Mouse (Mus musculus) lung, adult 2 months (tissue): ENCODE data around the gene S100pbp.

Experiments
- CTCF ChIP-seq: fragments of 200-500 bp; IDR thresholded peaks from 2 replicates; pipeline ENCODE4 v1.5.1; 2011; ENCODE audit warnings: mild to moderate bottlenecking, low read length, control low read depth; ENCODE audit not compliant: insufficient read depth
- POLR2A ChIP-seq: fragments of 200-500 bp; IDR thresholded peaks from 2 replicates; pipeline ENCODE4 v1.6.1; 2011; ENCODE audit warnings: low read depth, mild to moderate bottlenecking, control low read depth, low read length, borderline replicate concordance; ENCODE audit errors: extremely low read depth

DNA sequence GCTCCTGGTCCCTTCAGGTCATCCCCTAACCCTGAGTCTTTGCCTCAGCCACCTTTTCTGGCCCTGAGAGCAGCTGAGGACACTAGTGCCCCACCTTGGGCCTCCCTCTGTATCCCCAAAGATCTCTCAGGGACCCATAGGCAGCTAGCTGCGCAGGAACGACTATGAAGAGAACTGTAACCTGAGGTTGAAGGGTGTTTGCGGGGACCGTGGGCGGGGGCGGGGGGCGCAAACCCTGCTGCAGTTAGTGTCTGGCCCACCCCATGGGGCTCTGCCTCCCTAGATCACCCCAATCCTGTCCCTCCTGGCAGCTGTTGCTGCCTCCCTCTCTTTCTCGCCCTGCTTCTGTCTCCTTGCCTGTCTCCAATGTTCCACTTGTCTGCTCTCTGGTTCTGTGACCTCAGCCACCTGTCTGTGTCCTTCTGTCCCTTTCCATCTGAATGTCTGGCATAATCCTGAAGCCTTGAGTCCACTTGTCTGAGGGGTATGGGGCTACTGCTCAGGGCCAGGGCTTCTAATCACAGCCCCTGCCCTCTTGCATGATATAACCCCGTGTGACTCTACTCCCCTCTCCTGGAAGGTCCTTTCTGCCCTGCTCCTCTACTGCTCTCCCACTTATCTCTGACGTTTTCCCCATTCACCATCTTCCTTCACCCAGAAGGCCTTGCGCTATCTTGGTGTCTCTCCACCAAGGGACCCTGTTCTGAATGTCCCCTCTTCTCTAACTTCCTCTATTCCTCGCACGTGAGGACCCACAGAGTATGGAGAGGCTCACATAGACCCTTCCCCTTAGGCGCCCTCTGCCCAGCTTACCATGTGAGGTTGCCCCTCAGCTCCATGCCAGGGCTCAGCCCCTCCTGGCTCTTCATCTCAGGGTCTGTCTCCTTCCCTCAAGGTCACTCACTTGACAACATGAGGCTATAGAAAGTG is 51.9 kb downstream of the S100pbp start:
- TF ChIP-seq CTCF (no peak), POLR2A (no peak)
